Mouse (Mus musculus) midbrain, embryonic 11.5 days (tissue): ENCODE results near the gene Zmiz1. TPM values are rescaled to one million over a fixed set of nuclear protein-coding genes. Genes with fewer than 3 reads are reported as not detected.

ENCODE experiments used
- ATAC-seq: fragments of 200-750 bp; cut with Nextera tagmentation; 2 replicates; pipeline ENCODE4 v1.8.0; 2017; ENCODE audit warnings: moderate TSS enrichment, moderate library complexity; ENCODE audit not compliant: low FRiP score
- DNase-seq: peaks from one replicate; pipeline ENCODE4 v3.0.0; 2015; ENCODE audit warnings: low spot score; ENCODE audit errors: missing footprints
- H3K27ac ChIP-seq: fragments of 300-500 bp; sonication (generic); 2 replicates; pipeline ENCODE4 v1.5.1; 2014; ENCODE audit warnings: low read depth, low read length
- H3K27me3 ChIP-seq: fragments of 300-500 bp; sonication (generic); 2 replicates; pipeline ENCODE4 v1.6.1; 2014; ENCODE audit warnings: mild to moderate bottlenecking, low read length, moderate library complexity, mixed read lengths; ENCODE audit not compliant: control insufficient read depth, insufficient read depth
- H3K36me3 ChIP-seq: fragments of 300-500 bp; sonication (generic); 2 replicates; pipeline ENCODE4 v1.6.1; 2014; ENCODE audit warnings: mild to moderate bottlenecking, low read length, moderate library complexity, mixed read lengths; ENCODE audit not compliant: control insufficient read depth, insufficient read depth
- H3K4me1 ChIP-seq: fragments of 300-500 bp; sonication (generic); 2 replicates; pipeline ENCODE4 v1.6.1; 2014; ENCODE audit warnings: low read length; ENCODE audit not compliant: control insufficient read depth, insufficient read depth
- H3K4me2 ChIP-seq: fragments of 300-500 bp; sonication (generic); 2 replicates; pipeline ENCODE4 v1.6.1; 2014; ENCODE audit warnings: mild to moderate bottlenecking, moderate library complexity
- H3K4me3 ChIP-seq: fragments of 300-500 bp; sonication (generic); 2 replicates; pipeline ENCODE4 v1.5.1; 2014; ENCODE audit warnings: low read depth, low read length
- H3K9ac ChIP-seq: fragments of 300-500 bp; sonication (generic); 2 replicates; pipeline ENCODE4 v1.6.1; 2014; ENCODE audit warnings: low read length
- H3K9me3 ChIP-seq: fragments of 300-500 bp; sonication (generic); 2 replicates; pipeline ENCODE4 v1.6.1; 2016; ENCODE audit warnings: low read length; ENCODE audit not compliant: control insufficient read depth
- WGBS: fragments of 180-500 bp; shearing (Covaris S2); extraction: QIAGEN DNeasy Blood & Tissue Kit; methylation state at CpG from one replicate; pipeline ENCODE4 v1.1.7; 2014; 5-methylcytosine and 5-hydroxymethylcytosine counted together
- polyA plus RNA-seq: library from polyadenylated mRNA; unstranded; fragments of >200 nt; fragmentation: Nextera tagmentation; extraction: Ambion mirVana; gene quantifications from 2 replicates; pipeline ENCODE4 v1.2.1, GENCODE M21; 2014

Gene Zmiz1
- polyA plus RNA-seq, 1 experiment from 2014 or later, result 51.5 TPM

GRCm38 (mm10) chr14:25614684-25615083 lies 155.7 kb downstream of the Zmiz1 start:
- Histone ChIP-seq H3K9ac (no peak overlapping the region), H3K4me1 (peaks cover 37% of the 10 kb centered on the region), H3K36me3 (peaks cover 3% of the 10 kb centered on the region; the same call in 1 of the 2 replicates), H3K9me3 (no peaks in the 10 kb centered on the region), H3K4me2 (no peak overlapping the region), H3K27me3 (no peaks in the 10 kb centered on the region), H3K4me3 (no peak overlapping the region), H3K27ac (no peak overlapping the region)
- 72% methylated on average over 5 of the region's 5 CpGs for WGBS
- no peak for ATAC-seq
- DNase-seq, result no peak

- Histone ChIP-seq H3K4me1 (peaks cover 32% of the 10 kb centered on the region), H3K4me3 (no peak overlapping the region), H3K9ac (no peak overlapping the region), H3K36me3 (peaks cover 3% of the 10 kb centered on the region; the same call in 1 of the 2 replicates), H3K27me3 (no peaks in the 10 kb centered on the region), H3K4me2 (no peak overlapping the region), H3K27ac (no peak overlapping the region), H3K9me3 (no peaks in the 10 kb centered on the region)
- DNase-seq, result no peak
- WGBS, result 88% methylated on average over 8 of the region's 8 CpGs
- no peak for ATAC-seq
Observed at GRCm38 (mm10) chr14:25615602-25616001, 156.6 kb downstream of the Zmiz1 start.

- no peak for ATAC-seq
- WGBS, result 91% methylated on average over 15 of the region's 15 CpGs
- H3K4me3 ChIP-seq, result no peak overlapping the region
- peaks cover 3% of the 10 kb centered on the region; the same call in 1 of the 2 replicates for H3K36me3 ChIP-seq
- no peak overlapping the region for H3K27ac ChIP-seq
- no peaks in the 10 kb centered on the region for H3K27me3 ChIP-seq
- no peak for DNase-seq
- H3K4me1 ChIP-seq, result peaks cover 26% of the 10 kb centered on the region
- H3K4me2 ChIP-seq, result no peak overlapping the region
- H3K9me3 ChIP-seq, result no peaks in the 10 kb centered on the region
- H3K9ac ChIP-seq, result no peak overlapping the region
Observed at GRCm38 (mm10) chr14:25616009-25616723, 157.2 kb downstream of the Zmiz1 start.

DNA sequence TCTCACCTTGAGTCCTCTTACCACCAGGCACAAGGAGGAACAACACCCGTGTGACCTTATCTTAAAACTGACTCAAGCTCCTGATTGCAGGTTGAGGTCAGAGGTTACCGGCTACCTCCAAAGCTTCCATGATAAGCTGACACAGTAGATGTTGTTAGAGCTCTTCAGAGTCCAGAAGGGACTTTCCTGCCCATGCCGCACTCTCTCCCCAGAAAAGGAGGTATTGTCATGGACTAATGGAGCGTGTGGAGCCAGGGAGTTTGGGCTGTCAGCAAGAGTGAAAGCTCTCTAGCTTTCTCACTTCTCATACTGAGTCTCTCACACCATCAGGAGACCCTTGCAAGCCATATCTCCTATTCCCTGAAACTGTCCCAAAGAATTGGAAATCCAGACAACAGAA lies 158.3 kb downstream of the Zmiz1 start:
- H3K9me3 ChIP-seq, result no peaks in the 10 kb centered on the region
- peaks cover 17% of the 10 kb centered on the region for H3K4me1 ChIP-seq
- WGBS, result 52% methylated on average over 4 of the region's 4 CpGs
- H3K36me3 ChIP-seq, result peaks cover 3% of the 10 kb centered on the region; the same call in 1 of the 2 replicates
- DNase-seq (no peak), ATAC-seq (no peak)
- no peak overlapping the region for H3K9ac ChIP-seq
- no peak overlapping the region for H3K27ac ChIP-seq
- H3K4me2 ChIP-seq, result no peak overlapping the region
- no peaks in the 10 kb centered on the region for H3K27me3 ChIP-seq
- no peak overlapping the region for H3K4me3 ChIP-seq

GRCm38 (mm10) chr14:25619066-25619762 lies 160.2 kb downstream of the Zmiz1 start:
- DNase-seq, result no peak
- WGBS, result 88% methylated on average over 4 of the region's 4 CpGs

GRCm38 (mm10) chr14:25620766-25621165 lies 161.8 kb downstream of the Zmiz1 start:
- peaks cover 16% of the 10 kb centered on the region for H3K4me1 ChIP-seq
- no peak overlapping the region for H3K27ac ChIP-seq
- no peak overlapping the region for H3K4me2 ChIP-seq
- DNase-seq, result no peak
- H3K9me3 ChIP-seq, result no peaks in the 10 kb centered on the region
- H3K27me3 ChIP-seq, result no peaks in the 10 kb centered on the region
- H3K9ac ChIP-seq, result no peak overlapping the region
- no peak overlapping the region for H3K4me3 ChIP-seq
- peaks cover 12% of the 10 kb centered on the region; the same call in 1 of the 2 replicates for H3K36me3 ChIP-seq
- WGBS, result 71% methylated on average over 4 of the region's 4 CpGs
- no peak for ATAC-seq

More at GRCm38 (mm10) chr14:25619066-25619762, 160.2 kb downstream of the Zmiz1 start:
- no peak overlapping the region for H3K9ac ChIP-seq
- H3K36me3 ChIP-seq, result peaks cover 4% of the 10 kb centered on the region; the same call in 1 of the 2 replicates
- ATAC-seq, result no peak
- peaks cover 19% of the 10 kb centered on the region for H3K4me1 ChIP-seq
- no peak overlapping the region for H3K4me3 ChIP-seq
- no peak overlapping the region for H3K27ac ChIP-seq
- no peaks in the 10 kb centered on the region for H3K27me3 ChIP-seq
- no peak overlapping the region for H3K4me2 ChIP-seq
- no peaks in the 10 kb centered on the region for H3K9me3 ChIP-seq

DNA sequence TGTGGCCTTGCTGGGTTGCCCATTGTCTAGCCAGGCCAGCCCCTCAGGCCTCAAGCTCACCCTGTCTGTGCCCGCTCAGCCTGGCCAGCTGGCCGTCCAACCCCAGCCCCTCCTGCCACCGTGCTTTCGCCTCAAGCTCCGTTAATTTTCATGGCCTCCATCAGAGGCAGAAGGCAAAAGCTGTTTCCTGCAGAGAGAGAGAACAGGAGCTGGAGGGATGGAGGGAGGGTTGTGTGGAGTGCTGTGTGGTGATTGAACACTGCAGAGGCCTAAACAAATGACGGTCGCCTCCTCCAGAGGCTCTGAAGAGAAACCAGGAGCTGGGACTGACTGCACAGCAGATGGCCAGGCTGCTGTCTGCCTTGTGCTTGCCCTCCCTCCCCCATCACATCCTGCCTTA lies 164.7 kb downstream of the Zmiz1 start:
- Histone ChIP-seq H3K4me3 (no peak overlapping the region), H3K9me3 (no peaks in the 10 kb centered on the region), H3K27me3 (no peaks in the 10 kb centered on the region), H3K4me2 (no peak overlapping the region), H3K36me3 (peaks cover 9% of the 10 kb centered on the region; the same call in 1 of the 2 replicates), H3K27ac (peak overlapping the region; percentile 68), H3K4me1 (peaks cover 13% of the 10 kb centered on the region), H3K9ac (peak overlapping the region; percentile 27)
- 56% methylated on average over 7 of the region's 7 CpGs for WGBS
- no peak for ATAC-seq
- no peak for DNase-seq

- WGBS, result 85% methylated on average over 6 of the region's 6 CpGs
- Histone ChIP-seq H3K4me1 (peaks cover 10% of the 10 kb centered on the region), H3K27me3 (no peaks in the 10 kb centered on the region), H3K27ac (no peak overlapping the region), H3K9ac (no peak overlapping the region), H3K4me3 (no peak overlapping the region), H3K36me3 (peaks cover 9% of the 10 kb centered on the region; the same call in 1 of the 2 replicates), H3K9me3 (no peaks in the 10 kb centered on the region), H3K4me2 (no peak overlapping the region)
- ATAC-seq, result no peak
- no peak for DNase-seq
Observed at GRCm38 (mm10) chr14:25624659-25625058, 165.7 kb downstream of the Zmiz1 start.

DNA sequence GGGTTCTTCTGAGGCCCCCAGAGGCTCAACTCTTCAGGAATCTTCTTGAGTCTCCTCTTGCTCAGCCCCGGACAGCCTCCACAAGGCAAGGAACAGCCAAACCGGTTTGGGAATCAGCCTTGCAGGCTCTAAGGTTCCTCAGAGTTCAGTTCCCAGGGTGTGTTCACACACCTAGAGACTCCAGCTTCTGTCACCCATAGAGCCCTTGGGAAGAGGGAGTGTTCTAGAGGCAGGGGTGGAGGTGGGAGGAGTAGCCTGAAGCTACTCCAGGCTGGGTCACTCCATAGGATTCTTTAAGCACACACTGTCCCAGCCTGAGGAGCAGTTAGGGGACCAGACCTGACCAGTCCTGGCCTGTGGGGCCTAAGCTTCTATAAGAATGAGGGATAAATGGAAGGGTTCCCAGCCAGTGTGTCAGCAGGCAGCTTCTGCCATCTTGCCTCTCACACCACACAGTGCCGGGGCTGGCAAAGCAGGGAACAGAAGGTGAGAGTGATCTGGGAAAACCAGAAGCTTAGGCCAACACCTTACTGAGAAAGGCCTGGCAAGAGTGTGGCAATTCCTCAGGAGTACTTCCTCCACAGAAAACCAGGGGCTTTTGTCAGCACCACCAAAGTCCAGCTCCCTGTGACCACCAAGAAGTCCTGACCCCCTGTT lies 168.7 kb downstream of the Zmiz1 start:
- Histone ChIP-seq H3K4me3 (no peak overlapping the region), H3K36me3 (peaks cover 12% of the 10 kb centered on the region; the same call in 1 of the 2 replicates), H3K9ac (no peak overlapping the region), H3K27me3 (no peaks in the 10 kb centered on the region), H3K4me2 (no peak overlapping the region), H3K4me1 (peaks cover 5% of the 10 kb centered on the region), H3K27ac (no peak overlapping the region), H3K9me3 (no peaks in the 10 kb centered on the region)
- 84% methylated on average over 3 of the region's 3 CpGs for WGBS
- DNase-seq (no peak), ATAC-seq (no peak)
